Mouse (Mus musculus): ENCODE data around the gene Hivep3.

Gene Hivep3

GRCm38 (mm10) chr4:120091997-120092783, 358.6 kb downstream of the Hivep3 start:
- no peak for DNase-seq (ENCODE audit: low read depth, low spot score)

- no peak for DNase-seq (ENCODE audit: low read depth, low spot score)
These were observed 363.4 kb downstream of the Hivep3 start for GRCm38 (mm10) chr4:120096935-120097334.

- DNase-seq (ENCODE audit: low read depth, low spot score) = no peak
These were observed 367.6 kb downstream of the Hivep3 start for GRCm38 (mm10) chr4:120101186-120101585.

GRCm38 (mm10) chr4:120104599-120104998, 371.0 kb downstream of the Hivep3 start:
- DNase-seq (ENCODE audit: low read depth, low spot score) = no peak

- DNase-seq (ENCODE audit: low read depth, low spot score) = no peak
These were observed 372.8 kb downstream of the Hivep3 start for GRCm38 (mm10) chr4:120106362-120106761.

GRCm38 (mm10) chr4:120107787-120108186, 374.2 kb downstream of the Hivep3 start:
- DNase-seq (ENCODE audit: low read depth, low spot score) = no peak

GRCm38 (mm10) chr4:120115516-120115915, 381.9 kb downstream of the Hivep3 start:
- DNase-seq (ENCODE audit: low read depth, low spot score) = no peak

- no peak for DNase-seq (ENCODE audit: low read depth, low spot score)
These were observed 382.7 kb downstream of the Hivep3 start for GRCm38 (mm10) chr4:120116312-120116711.

- peak; percentile 29 for DNase-seq (ENCODE audit: low read depth, low spot score)
These were observed 386.7 kb downstream of the Hivep3 start for GRCm38 (mm10) chr4:120120276-120120675.

- no peak for DNase-seq (ENCODE audit: low read depth, low spot score)
These were observed 391.1 kb downstream of the Hivep3 start for GRCm38 (mm10) chr4:120124656-120125055.

- DNase-seq (ENCODE audit: low read depth, low spot score) = no peak
These were observed 392.5 kb downstream of the Hivep3 start for GRCm38 (mm10) chr4:120126047-120126446.

- DNase-seq (ENCODE audit: low read depth, low spot score) = no peak
These were observed 393.7 kb downstream of the Hivep3 start for GRCm38 (mm10) chr4:120127333-120127732.

GRCm38 (mm10) chr4:120128033-120128432, 394.4 kb downstream of the Hivep3 start:
- DNase-seq (ENCODE audit: low read depth, low spot score) = no peak

GRCm38 (mm10) chr4:120129233-120129885, 395.8 kb downstream of the Hivep3 start:
- no peak for DNase-seq (ENCODE audit: low read depth, low spot score)

- no peak for DNase-seq (ENCODE audit: low read depth, low spot score)
These were observed 397.3 kb downstream of the Hivep3 start for GRCm38 (mm10) chr4:120130926-120131325.

- DNase-seq (ENCODE audit: low read depth, low spot score) = no peak
These were observed 398.0 kb downstream of the Hivep3 start for GRCm38 (mm10) chr4:120131441-120132220.

GRCm38 (mm10) chr4:120134223-120134622, 400.6 kb downstream of the Hivep3 start:
- no peak for DNase-seq (ENCODE audit: low read depth, low spot score)

- no peak for DNase-seq (ENCODE audit: low read depth, low spot score)
These were observed 408.2 kb downstream of the Hivep3 start for GRCm38 (mm10) chr4:120141810-120142209.

GRCm38 (mm10) chr4:120142905-120143304, 409.3 kb downstream of the Hivep3 start:
- no peak for DNase-seq (ENCODE audit: low read depth, low spot score)

GRCm38 (mm10) chr4:120144343-120144742, 410.8 kb downstream of the Hivep3 start:
- no peak for DNase-seq (ENCODE audit: low read depth, low spot score)

GRCm38 (mm10) chr4:120145931-120146330, 412.3 kb downstream of the Hivep3 start:
- no peak for DNase-seq (ENCODE audit: low read depth, low spot score)

Measured in retina, adult 2 months (tissue).